Mouse (Mus musculus) thymus, adult 2 months (tissue): Measurements from ENCODE around the gene Gm3453. TPM values are rescaled to one million over a fixed set of nuclear protein-coding genes. Genes with fewer than 3 reads are reported as not detected.
"Not testable (repeated sequence)": the region's sequence is repeated elsewhere in the genome, so short reads cannot be mapped to it uniquely, and the experiment has no call there.

Source experiments
- DNase-seq: peaks from one replicate; pipeline ENCODE4 v3.0.0; 2021
- H3K27ac ChIP-seq: fragments of 200-500 bp; 2 replicates; pipeline ENCODE4 v1.5.1; 2012; ENCODE audit warnings: low read length, control low read depth; ENCODE audit not compliant: control insufficient read depth, insufficient read depth
- H3K27me3 ChIP-seq: fragments of 200-500 bp; 2 replicates; pipeline ENCODE4 v1.6.1; 2012; ENCODE audit warnings: mild to moderate bottlenecking, low read length, moderate library complexity, mixed read lengths; ENCODE audit not compliant: control insufficient read depth, insufficient read depth
- H3K36me3 ChIP-seq: fragments of 200-500 bp; 2 replicates; pipeline ENCODE4 v1.6.1; 2012; ENCODE audit warnings: mild to moderate bottlenecking, low read length, moderate library complexity; ENCODE audit not compliant: control insufficient read depth, insufficient read depth
- H3K4me1 ChIP-seq: fragments of 200-500 bp; replicated peaks from 2 replicates; pipeline ENCODE4 v1.6.1; 2012; ENCODE audit warnings: low read length; ENCODE audit not compliant: control insufficient read depth, insufficient read depth
- H3K4me3 ChIP-seq: fragments of 200-500 bp; 2 replicates; pipeline ENCODE4 v1.5.1; 2012; ENCODE audit warnings: mild to moderate bottlenecking, low read length, control low read depth, moderate library complexity; ENCODE audit not compliant: control insufficient read depth, insufficient read depth
- WGBS: fragments of 180-500 bp; shearing (Covaris S2); methylation state at CpG from one replicate; pipeline ENCODE4 v1.1.7; 2018; 5-methylcytosine and 5-hydroxymethylcytosine counted together
- polyA plus RNA-seq: library from polyadenylated mRNA; depleted of rRNA; stranded (reverse); fragments of >200 nt; gene quantifications from 2 replicates; pipeline ENCODE4 v1.2.3, GENCODE M21; 2012; rRNA removed

The Gm3453 gene
- polyA plus RNA-seq, result not detected in 2 replicates

DNA sequence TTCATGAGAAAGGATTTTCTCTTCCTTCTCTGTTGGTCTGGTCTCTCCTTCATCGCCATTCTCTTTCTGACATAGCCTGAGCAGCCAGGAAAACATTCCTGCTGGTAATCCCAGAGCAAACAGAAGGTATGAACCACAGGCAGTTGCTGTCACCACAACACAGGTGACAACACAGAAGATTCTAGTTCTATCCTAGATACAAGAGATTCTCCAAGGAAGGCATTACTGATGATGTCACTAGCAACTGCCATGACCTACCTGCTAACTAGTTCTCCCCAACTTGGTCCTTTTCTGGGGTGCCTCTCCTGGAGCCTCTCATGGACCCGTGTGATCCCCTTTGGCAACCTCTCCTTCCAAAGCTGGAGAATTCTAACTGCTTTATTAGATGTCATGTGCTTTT is at the start of gene Gm3453:
Gene Gm3453, minus strand, starts transcription at position 101 of the 400 bp plus-strand sequence.
- not testable (repeated sequence) for H3K4me3 ChIP-seq, H3K4me1 ChIP-seq, H3K27me3 ChIP-seq, DNase-seq, H3K27ac ChIP-seq, H3K36me3 ChIP-seq
- 67% methylated on average over 2 of the region's 2 CpGs for WGBS

DNA sequence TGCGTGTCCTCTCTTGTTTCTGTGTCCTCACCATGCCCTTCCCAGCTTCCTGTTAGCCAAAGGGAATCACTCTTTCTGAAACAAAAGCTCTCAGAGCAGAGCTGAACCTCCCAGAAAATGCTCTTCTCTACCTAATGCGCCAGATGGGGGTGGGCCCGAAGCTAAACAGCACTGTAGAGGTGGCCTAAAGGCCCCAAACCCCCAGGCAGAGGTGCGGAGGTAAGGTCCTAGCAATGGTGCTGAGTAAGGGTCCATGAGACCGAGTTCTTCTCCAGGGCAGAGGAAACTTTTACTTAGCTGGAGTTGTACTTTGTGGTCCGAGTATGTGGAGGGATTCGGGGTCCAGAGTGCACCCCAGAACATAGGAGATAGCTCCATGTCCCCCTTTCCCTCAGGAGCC is 8.2 kb upstream of the Gm3453 start:
- peak; percentile 2 for DNase-seq
- H3K36me3 ChIP-seq, result not testable (repeated sequence)

DNA sequence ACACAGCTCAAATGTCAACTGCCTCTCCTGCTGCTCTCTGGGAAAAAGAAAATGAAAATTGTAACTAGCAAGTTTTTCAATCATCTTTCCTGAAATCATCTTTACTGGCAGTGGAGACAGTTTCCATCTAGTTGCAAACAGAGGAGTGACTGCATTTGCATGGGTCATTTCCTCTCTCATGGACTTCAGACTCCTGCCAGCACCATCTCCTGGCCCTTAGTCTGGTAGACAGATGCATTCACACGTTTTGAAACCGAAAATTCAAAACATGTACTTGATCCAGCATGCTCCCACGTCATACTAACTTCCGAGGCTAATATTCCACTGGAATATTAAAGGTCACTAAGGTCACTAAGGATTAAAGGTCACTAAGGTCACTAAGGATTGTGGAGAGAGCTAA is 16.5 kb downstream of the Gm3453 start:
- not testable (repeated sequence) for H3K4me1 ChIP-seq, H3K27me3 ChIP-seq, H3K36me3 ChIP-seq, DNase-seq, H3K4me3 ChIP-seq, H3K27ac ChIP-seq
- WGBS, result 58% methylated on average over 4 of the region's 4 CpGs

More for the DNA sequence above, 8.2 kb upstream of the Gm3453 start:
- H3K27ac ChIP-seq, H3K27me3 ChIP-seq, H3K4me1 ChIP-seq, H3K4me3 ChIP-seq: not testable (repeated sequence)
- WGBS, result 90% methylated on average over 7 of the region's 7 CpGs

DNA sequence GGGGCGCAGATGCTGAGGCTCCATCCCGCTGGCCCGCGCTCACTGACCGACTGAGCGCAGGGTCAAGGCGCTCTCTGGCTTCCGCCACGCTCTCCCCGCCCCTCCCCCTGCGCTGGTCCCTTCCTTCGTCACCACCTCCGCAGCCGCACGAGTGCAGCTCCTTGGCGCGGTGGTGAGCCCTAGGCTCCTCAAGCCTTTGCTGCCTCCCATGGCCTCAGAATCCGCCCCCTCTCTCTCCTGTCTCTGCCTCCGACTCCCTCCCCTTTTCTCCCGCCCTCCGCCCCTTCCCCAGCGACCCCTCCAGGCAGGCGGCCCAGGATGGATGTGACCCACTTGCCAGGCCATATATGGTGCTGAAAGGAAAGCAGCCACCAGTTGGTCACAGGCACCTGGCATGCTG is 17.3 kb downstream of the Gm3453 start, which contains the start of gene Gm3248:
Gene Gm3248, minus strand, starts transcription at position 111 of the 400 bp plus-strand sequence.
- not testable (repeated sequence) for H3K27me3 ChIP-seq, H3K4me3 ChIP-seq, H3K4me1 ChIP-seq, H3K27ac ChIP-seq, H3K36me3 ChIP-seq, DNase-seq
- WGBS, result 2% methylated on average over 17 of the region's 23 CpGs

DNA sequence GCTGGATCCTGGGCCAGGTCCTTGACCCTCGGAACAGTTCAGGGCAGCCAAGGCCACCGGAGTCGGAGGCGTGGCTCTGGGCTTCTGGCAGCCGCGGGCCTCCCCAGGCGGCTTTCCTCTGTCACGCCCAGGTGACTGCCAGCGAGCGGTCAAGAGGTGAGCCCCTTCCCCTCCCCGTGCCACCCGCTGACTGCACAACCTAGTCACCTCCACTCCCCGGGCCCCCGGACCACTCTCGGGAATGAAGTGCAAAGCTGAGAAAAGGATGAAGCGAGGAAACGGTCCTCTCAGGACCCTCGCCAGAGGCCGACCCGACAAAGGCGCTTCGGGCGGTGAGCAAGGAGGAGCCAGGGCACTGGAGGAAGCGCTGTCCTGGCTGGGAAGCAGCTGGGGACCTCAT is 17.8 kb downstream of the Gm3453 start:
- H3K4me3 ChIP-seq, H3K27ac ChIP-seq, H3K4me1 ChIP-seq, H3K27me3 ChIP-seq, H3K36me3 ChIP-seq, DNase-seq: not testable (repeated sequence)
- WGBS, result 4% methylated on average over 23 of the region's 24 CpGs

DNA sequence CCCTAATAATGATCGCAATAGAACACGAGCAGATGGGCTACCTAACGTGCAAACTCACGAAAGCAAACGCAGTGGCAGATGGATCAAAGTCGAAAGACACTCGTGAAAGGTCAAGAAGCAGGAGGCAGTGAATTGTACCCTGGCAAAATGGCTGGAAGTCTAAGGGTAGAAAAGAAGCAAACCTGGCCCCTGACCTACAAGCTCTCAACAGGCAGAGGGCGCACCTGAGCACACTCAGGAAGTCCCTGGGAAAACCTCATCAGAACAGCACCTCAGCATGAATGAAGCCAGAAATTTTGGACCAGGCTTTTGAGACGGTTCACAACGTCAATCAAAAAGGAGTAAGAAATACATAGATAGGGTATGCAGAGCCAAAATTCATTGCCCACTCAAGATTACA is 18.5 kb downstream of the Gm3453 start:
- 25% methylated on average over 4 of the region's 10 CpGs for WGBS
- DNase-seq, result not testable (repeated sequence)

DNA sequence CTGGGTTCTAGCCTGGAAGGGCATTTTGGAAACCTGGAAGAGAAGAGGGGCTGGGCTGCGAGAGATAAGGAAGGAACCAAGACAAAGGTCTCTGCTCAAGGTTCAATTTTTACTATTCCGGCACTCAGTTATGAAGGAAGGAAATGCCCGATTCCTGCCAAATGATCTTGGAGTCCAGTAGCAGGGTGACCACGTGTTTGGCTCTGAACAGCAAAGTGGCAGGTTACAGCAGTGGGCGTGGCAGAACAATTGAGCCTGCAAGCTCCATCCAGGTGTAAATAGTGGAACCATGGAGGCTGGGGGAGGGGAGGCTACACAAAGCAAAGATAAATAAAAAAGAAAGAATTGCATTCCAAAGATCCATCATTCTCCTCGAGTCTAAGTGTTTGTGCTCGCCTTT is 55.7 kb downstream of the Gm3453 start:
- not testable (repeated sequence) for H3K27me3 ChIP-seq, H3K36me3 ChIP-seq, H3K4me1 ChIP-seq, DNase-seq, H3K27ac ChIP-seq, H3K4me3 ChIP-seq
- 84% methylated on average over 7 of the region's 7 CpGs for WGBS

More for the DNA sequence above, 18.5 kb downstream of the Gm3453 start:
- H3K27ac ChIP-seq, H3K4me1 ChIP-seq, H3K27me3 ChIP-seq, H3K36me3 ChIP-seq, H3K4me3 ChIP-seq: not testable (repeated sequence)

Other genes with a start within 250 kb of the Gm3453 start
- gene Gm3373, start 237.6 kb downstream of the Gm3453 start, polyA plus RNA-seq, result 0.14 and 1.1 TPM in 2 replicates
- 0.20 and 0.28 TPM in 2 replicates for gene Gm3383, start 171.2 kb downstream of the Gm3453 start, polyA plus RNA-seq
- not detected in 2 replicates for gene Gm3424, start 148.8 kb downstream of the Gm3453 start, polyA plus RNA-seq
- gene Gm8237, start 98.8 kb downstream of the Gm3453 start, polyA plus RNA-seq, result not detected in 2 replicates
- not detected in 2 replicates for gene Gm3248, start 17.4 kb downstream of the Gm3453 start, polyA plus RNA-seq
- 0.11 TPM in 1 of 2 replicates, not detected in the other for gene Gm6337, start 79.1 kb upstream of the Gm3453 start, polyA plus RNA-seq
- 0.05 TPM in 1 of 2 replicates, not detected in the other for gene Gm8206, start 114.8 kb upstream of the Gm3453 start, polyA plus RNA-seq
- 0.19 and 0.53 TPM in 2 replicates for gene Gm3468, start 129.5 kb upstream of the Gm3453 start, polyA plus RNA-seq
- not detected in 2 replicates for gene Gm3476, start 146.7 kb upstream of the Gm3453 start, polyA plus RNA-seq
- 0.04 TPM in 1 of 2 replicates, not detected in the other for gene Gm21560, start 240.2 kb upstream of the Gm3453 start, polyA plus RNA-seq